Mouse (Mus musculus) cerebellum, adult (tissue): ENCODE data around the gene Arid3a.

Experiments used
- ATAC-seq: cut with Nextera tagmentation; 2 replicates; pipeline ENCODE4 v1.9.2; 2017; ENCODE audit warnings: mild to moderate bottlenecking, moderate library complexity, mixed read lengths; ENCODE audit not compliant: insufficient number of reproducible peaks, low FRiP score, low TSS enrichment

Gene Arid3a

GRCm38 (mm10) chr10:79908167-79909091 is 18.4 kb upstream of the Arid3a start, which contains the start of gene Med16:
Gene Med16, minus strand, starts transcription at chr10:79908923.
- peak; percentile 79 for ATAC-seq

DNA sequence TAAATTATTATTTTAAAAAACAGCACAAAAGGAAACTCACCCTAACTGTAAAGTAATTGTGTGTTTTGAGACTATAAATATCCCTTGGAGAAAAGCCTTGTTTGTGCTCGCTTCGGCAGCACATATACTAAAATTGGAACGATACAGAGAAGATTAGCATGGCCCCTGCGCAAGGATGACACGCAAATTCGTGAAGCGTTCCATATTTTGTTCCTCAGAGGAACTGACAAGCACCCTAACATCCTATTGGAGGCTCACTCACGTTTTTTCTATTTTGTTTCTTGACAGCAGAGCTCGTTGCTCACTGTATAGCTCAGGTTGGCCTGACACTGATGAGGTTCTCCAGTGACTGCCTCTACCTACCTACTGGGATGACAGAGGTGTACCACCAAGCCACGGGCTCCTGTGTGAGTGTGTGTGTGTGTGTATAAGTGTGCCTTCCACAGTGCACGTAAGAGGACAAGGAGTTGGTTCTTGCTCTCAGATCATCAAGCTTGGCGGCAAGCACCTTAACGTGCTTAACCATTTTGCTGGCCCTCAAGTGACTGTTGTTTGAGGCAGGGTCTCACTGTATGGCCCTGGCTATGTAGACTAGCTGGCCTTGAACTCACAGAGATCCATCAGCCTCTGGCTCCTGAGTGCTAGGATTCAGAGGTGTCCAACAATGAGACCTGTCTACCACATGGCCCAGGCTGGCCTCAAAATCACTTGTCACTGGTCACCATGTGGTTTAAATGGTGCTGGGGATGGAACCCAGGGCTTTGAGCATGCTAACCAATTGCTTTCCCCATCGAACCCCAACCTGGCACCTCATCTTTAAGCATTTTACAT is 17.5 kb upstream of the Arid3a start:
- no peak for ATAC-seq

DNA sequence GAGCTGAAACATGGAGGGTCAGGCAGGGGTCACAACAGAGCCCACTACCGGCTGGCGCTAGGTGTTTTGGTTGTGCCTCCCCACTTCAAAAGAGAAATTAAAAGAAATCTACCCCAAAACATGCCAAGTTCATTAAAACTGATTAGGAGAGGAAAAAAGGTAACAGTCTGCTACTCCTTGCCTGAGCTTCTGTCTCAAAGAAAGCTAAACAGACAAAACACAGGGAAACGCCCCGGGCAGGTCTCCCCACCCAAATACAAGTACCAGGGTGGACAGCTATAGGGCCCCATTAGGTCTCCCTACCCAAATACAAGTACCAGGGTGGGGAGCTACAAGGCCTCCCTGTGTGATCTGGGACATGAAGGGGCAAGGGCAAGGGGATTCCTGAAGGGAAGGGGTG is 16.3 kb upstream of the Arid3a start, which contains the start of gene Gm26602:
Gm26602 (plus strand) TSS at position 301 of the 400 bp plus-strand sequence.
- no peak for ATAC-seq

DNA sequence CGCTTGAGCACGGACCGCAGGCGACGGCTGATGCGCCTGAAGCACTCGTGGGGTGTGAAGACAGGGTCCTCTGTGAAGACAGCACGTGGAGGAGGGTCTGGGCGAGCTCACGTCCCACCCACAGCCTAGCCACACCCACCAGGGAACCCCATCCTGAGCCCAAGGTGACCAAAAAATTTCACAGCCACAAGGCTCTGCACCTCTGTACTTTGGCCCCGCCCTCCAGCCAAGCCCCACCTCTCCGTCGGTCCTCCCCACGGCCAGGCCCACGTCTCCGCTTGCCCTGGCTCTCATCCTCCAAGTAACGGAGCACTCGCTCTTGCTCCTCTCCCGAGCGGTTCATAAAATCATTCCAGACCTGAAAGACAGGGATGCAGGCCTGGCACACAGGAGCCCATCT is 14.4 kb upstream of the Arid3a start:
- ATAC-seq: no peak

GRCm38 (mm10) chr10:79914131-79914947 is 12.5 kb upstream of the Arid3a start:
- ATAC-seq: no peak

GRCm38 (mm10) chr10:79914948-79915596 is 11.8 kb upstream of the Arid3a start:
- no peak for ATAC-seq

GRCm38 (mm10) chr10:79916081-79916480 is 10.8 kb upstream of the Arid3a start:
- no peak for ATAC-seq

GRCm38 (mm10) chr10:79916808-79917531 is 9.9 kb upstream of the Arid3a start, which contains the start of gene Kiss1r:
Gene Kiss1r, plus strand, starts transcription at chr10:79916971.
- peak; percentile 69 for ATAC-seq

DNA sequence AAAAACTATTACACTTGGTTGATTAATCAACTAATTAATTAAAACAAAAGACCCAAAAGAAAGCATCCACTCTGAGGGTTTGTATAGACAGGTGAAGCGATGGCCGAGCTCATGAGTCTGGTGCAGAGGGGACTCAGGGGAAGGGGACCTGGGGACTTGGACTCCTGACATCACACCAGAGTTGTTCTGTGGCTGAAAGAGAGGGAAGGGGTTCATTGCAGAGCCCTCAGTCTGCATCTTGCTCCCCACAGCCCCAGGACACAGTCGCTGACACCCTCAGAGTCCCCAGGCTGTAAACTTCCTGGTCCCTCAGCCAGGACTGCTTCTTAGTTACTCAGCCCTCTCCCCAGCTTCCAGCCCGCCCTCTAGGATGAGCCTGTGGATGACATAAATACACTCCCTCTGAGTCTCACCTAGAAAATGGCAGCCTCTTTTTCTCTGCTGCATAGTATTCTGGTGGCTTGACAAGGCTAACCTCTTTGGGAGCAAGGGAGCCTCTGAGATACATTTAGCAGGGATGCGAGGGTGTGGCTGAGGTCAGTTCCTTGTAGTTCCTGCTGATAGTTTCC is 9.2 kb upstream of the Arid3a start:
- ATAC-seq: no peak

- ATAC-seq: 0 out of 2 replicates have a peak, but pooled peaks have one; percentile 26
Measured at GRCm38 (mm10) chr10:79918231-79919078, 8.4 kb upstream of the Arid3a start.

DNA sequence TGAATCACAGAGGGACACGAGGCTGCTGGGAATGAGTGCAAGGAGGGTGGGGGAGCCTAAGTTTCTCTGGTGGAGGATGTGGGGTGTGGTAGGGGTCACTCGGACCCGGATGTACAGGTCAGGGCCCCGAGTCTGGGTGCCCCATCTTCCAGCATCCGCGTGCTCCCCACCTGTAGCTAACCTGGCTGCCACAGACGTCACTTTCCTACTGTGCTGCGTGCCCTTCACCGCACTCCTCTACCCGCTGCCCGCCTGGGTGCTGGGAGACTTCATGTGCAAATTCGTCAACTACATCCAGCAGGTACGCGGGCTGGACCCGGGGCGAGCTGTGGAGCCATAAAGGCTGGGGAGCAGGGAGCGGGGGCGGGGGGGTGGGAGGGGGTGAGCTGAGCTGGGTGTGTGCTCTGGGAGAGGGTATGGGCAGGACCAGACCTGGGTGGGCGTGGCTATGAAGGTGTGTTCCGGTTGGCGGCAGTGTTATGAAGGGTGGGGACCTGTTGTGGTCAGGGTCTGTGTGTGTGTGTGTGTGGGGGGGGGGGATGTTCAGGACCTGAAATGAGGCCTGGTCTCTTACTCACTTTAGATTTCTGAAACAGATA is 7.5 kb upstream of the Arid3a start:
- no peak for ATAC-seq

DNA sequence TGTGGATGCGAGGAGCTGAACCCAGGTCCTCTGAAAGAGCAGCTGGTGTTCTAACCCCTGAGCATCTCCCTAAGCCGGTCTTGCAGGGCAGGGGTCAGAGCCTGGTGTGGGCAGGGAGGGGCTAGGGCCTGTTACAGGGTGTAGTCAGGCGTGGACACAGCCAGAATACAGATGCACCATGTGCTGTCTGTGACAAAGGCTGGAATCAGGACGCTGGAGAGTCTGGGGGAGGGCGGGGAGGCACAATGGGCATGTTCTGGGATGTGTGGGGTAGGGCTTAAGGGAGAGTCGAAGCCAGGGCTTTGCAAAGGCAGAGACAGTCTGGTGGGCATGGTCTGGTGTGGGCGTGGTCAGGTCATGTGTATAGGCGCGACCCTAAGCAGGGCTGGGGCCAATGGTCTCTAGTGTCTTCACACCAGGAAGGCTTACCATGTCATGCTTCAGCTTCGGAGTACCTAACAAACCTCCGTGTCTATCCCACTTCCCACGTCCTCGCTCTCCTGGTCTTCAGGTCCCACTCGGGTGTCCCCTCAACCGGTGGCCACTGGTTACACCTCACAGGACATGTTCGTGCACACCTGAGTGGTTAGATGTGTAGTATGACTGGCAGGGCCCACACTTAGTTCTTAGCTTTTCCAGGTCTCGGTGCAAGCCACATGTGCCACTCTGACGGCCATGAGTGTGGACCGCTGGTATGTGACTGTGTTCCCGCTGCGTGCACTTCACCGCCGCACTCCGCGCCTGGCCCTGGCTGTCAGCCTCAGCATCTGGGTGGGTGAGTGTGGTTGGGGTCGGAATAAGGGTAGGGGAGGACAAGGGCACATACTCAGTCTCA is 6.6 kb upstream of the Arid3a start:
- no peak for ATAC-seq

DNA sequence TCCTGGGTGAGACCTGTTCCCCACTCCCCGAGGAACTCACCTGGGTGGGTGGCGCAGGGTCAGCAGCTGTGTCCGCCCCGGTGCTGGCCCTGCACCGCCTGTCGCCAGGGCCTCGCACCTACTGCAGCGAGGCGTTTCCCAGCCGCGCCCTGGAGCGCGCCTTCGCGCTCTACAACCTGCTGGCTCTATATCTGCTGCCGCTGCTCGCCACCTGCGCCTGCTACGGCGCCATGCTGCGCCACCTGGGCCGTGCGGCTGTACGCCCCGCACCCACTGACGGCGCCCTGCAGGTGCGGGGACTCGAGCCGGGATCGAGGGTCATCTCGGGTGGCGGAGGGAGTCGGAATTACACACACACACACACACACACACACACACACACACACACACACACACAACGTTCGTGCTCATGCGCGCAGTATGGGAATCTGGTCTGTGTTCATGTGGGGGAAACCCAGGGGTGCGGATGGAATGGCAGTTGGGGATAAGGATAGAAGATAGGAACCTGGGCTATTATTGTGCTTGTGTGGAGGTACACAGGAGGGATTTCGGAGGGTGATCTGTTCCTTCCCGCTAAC is 5.8 kb upstream of the Arid3a start, which contains the start of gene R3hdm4:
R3hdm4 (minus strand) TSS at position 251 of the 578 bp plus-strand sequence.
- ATAC-seq: no peak

DNA sequence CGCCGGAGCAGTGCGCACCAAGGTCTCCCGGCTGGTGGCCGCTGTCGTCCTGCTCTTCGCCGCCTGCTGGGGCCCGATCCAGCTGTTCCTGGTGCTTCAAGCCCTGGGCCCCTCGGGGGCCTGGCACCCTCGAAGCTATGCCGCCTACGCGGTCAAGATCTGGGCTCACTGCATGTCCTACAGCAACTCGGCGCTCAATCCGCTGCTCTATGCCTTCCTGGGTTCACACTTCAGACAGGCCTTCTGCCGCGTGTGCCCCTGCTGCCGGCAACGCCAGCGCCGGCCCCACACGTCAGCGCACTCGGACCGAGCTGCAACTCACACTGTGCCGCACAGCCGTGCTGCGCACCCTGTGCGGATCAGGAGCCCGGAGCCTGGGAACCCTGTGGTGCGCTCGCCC is 5.3 kb upstream of the Arid3a start:
- ATAC-seq: no peak

GRCm38 (mm10) chr10:79924998-79925784 is 1.7 kb upstream of the Arid3a start:
- no peak for ATAC-seq
